Mouse (Mus musculus) left cerebral cortex, adult 9 months (tissue): ENCODE measurements around the gene Abcg1.

ENCODE experiments used
- DNase-seq, 2 experiments: peaks; one replicate each; pipeline ENCODE4 v3.0.0; 2022; ENCODE audit warnings: low spot score in 2 of 2

The Abcg1 gene

GRCm38 (mm10) chr17:31128708-31129318, 71.3 kb downstream of the Abcg1 start:
- DNase-seq, result no peak

GRCm38 (mm10) chr17:31129452-31129851, 72.0 kb downstream of the Abcg1 start, which contains the start of gene Tff3:
Gene Tff3 (minus strand): TSS chr17:31129646.
- DNase-seq, result no peak

GRCm38 (mm10) chr17:31131269-31131821, 73.9 kb downstream of the Abcg1 start:
- peak in 1 of 2 experiments; percentile 67 for DNase-seq

DNA sequence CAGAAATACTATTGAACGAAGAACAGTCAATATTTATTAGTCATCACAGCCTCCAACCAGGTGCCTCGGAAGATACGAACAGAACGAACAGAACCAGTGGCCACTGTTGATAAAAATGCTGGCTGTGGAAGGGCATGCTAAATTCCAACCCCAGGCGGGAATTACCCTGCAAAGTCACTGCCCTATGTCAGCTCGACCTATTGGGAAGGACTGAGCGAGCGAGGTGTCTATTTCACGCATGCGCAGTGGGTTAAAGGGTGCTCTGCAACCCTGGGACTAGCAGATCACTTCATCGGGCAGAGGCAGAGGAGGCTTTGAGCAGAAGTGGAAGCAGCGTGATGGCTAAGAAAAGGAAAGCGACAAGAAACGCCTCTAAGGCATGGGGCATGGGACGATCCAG, 76.3 kb downstream of the Abcg1 start:
- no peak for DNase-seq

DNA sequence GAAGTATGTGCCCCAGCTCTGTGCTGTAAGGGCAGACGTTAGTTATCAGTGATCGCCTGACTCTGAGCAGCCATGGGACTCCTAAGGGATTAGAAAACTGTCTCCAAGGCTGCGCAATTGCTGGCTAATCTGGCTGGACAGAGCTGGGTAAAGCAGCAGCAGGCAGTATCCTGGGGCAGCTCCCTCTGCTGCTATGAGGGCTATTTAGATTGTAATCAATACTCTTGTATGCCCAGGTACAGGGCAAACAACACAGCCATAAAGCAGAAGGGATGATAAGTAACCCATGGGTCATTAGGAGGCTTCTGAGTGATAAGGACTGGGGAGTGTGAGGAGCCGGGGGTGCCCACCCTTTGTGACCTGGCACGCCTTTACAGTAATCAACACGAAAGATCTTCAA, 77.4 kb downstream of the Abcg1 start:
- DNase-seq, result no peak

- DNase-seq, result no peak
Observed at GRCm38 (mm10) chr17:31136291-31136690, 78.8 kb downstream of the Abcg1 start.

DNA sequence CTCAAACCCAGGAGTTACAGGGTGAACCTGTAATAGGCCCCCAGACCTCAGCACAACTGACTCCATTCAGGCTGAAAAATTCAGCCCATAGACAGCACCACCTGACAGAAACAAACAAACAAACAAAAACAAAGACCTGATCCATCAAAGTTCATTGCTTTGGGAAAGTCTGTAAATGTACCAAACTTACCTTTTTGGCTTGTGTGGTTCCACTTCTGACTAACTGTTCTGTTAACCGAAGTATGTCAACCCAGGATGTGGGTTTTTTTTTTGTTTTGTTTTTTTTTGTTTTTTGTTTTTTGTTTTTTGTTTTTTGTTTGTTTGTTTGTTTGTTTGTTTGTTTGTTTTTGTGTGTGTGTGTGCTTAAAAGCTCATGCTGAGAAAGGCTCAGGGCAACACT, 79.3 kb downstream of the Abcg1 start:
- no peak for DNase-seq

DNA sequence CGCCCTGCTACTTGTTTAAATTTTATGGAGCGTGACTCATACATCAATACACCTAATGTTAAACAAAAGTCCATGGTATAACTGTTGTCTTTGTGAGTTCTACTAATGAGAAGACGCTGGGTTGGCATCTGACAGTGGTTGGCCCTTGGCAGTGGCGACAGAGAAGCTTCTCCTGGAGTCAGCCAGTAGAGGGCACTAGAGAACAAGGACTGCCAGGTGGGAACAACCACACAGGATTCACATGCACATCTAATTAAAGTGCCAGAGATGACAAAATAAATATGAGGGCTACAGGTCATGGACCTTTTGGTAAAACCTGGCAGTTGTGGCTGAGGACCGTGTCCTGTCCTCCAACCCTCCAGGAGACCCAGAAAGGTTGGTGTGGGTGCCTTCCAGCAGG, 80.9 kb downstream of the Abcg1 start:
- DNase-seq, result peak in 1 of 2 experiments; percentile 42

DNA sequence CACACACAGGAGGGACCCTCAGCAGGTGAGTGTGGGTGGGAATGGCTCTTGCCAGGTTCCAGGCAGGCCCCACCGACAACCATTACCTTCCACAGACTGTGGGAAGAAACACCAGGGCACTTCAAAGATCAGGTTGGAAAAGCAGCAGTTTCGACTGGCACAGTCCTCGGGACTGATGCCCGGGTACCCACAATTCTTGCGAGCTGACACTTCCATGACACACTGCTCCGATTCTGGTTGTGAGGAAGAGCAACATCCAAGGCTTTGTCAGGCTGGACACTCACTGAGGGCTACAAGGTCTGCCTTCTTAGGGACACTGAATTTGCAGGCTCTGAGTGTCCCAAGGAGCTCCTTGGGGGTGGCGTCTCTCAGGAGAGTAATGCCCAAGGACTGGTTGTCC, 84.6 kb downstream of the Abcg1 start:
- no peak for DNase-seq

- DNase-seq, result no peak
Observed at GRCm38 (mm10) chr17:31144040-31145037, 86.9 kb downstream of the Abcg1 start, which contains the start of gene Tff2. Gene Tff2 (minus strand): TSS chr17:31144282.

DNA sequence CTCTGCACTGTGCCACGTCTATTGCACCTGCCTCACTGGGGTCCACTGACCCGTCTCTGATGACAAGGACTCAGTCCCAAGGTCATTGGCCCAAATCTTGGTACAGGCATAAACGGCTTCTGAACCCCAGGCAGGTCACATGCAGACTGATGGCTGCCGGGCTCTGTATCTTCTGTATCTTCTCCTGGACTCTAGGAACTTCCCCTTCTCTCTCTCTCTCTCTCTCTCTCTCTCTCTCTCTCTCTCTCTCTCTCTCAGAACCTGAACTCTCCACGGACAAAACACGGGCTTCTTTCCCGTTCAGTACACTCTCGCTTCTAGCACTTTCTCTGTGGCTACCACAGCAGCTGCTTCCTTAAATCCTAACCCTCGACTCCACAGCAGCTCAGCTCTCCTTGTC, 88.5 kb downstream of the Abcg1 start:
- DNase-seq, result no peak

DNA sequence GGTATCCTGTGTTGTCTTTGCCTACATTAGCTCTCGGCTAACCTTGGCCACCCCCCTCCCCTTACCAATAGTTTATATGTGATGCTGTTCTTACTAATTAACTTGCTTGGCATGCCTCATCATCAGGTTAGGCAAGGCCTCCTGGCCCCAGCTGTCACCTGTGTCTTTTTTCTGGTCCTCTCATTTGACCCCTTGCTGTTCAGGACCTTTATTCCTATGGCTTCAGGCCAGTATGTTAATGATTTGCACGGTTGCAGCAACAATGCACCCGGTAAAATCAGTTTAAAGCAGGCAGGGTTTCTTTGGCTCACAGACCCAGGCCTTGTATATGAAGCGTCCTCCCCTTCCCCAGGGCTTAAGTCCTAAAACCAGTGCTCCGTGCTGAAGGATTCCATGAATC, 95.0 kb downstream of the Abcg1 start:
- DNase-seq, result no peak

GRCm38 (mm10) chr17:31152966-31153499, 95.6 kb downstream of the Abcg1 start:
- DNase-seq, result no peak

GRCm38 (mm10) chr17:31153785-31154184, 96.3 kb downstream of the Abcg1 start:
- no peak for DNase-seq

DNA sequence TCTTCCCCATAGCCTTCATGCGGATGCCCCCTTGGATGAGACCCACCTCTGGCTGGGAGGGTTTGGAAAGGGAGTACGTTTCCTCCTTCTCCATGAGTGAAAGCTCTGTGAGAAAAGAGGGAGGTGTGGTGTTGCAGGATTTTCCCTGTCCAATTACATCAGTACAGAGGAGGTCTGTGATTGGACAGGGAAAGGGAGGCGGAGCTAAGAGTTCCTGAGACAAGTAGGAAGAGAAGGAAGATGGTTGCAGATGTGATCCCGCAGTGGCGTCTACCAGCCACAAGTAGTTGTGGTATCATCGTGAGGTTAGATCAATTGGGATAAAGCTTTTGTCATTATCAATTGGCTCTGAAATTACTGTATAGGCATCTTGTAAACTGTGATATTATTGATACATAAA, 100.4 kb downstream of the Abcg1 start:
- no peak for DNase-seq

DNA sequence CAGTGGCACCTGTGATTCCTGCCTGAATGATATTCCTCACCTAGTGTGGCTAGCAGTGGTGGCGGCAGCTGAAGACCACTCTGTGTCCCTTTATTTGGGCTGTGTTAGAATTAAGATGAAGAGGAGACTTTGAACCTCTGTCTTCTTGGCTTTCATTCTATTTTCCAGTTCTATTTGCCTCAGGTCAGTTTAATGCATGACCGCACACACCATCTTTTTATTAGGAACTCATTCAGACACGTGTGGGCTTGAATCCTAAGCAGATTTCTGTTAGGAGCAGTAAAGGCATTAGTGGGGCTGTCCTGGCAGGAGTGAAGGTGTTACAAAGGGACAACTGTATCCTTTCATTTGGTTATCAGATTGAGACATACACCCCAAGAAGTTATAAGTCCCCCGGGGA, 102.8 kb downstream of the Abcg1 start:
- no peak for DNase-seq

GRCm38 (mm10) chr17:31162607-31163006, 105.1 kb downstream of the Abcg1 start:
- DNase-seq, result no peak

- DNase-seq, result no peak
Observed at GRCm38 (mm10) chr17:31163821-31164220, 106.3 kb downstream of the Abcg1 start.

DNA sequence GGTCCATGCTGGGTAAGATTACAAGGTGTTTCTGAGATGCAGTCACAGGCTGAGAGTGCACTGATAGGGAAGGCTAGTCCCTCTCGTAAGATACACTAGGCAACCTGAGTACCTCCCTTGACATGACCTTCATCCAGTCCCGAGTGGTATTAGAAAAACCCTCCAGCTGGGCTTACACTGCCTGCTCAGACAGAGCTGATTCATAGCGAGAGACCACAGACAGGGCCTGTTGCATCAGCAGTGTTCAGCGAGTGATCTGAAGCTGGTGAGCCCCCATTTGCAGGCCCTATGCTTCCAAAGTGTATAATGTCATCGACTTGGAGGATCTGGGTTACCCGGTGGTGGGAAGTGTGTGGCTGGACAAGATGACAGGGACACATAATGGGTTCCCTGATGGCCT, 107.7 kb downstream of the Abcg1 start, which contains the start of gene Tff1:
Gene Tff1, minus strand, starts transcription at position 151 of the 400 bp plus-strand sequence.
- DNase-seq, result no peak
